Mouse (Mus musculus): ENCODE measurements at regions not wholly inside any gene's neighbourhood (a gene's known extent, or its start where the extent isn't known, plus 50 kb on each side); places are given as distances from the start of the nearest gene placed in this dataset.

DNA sequence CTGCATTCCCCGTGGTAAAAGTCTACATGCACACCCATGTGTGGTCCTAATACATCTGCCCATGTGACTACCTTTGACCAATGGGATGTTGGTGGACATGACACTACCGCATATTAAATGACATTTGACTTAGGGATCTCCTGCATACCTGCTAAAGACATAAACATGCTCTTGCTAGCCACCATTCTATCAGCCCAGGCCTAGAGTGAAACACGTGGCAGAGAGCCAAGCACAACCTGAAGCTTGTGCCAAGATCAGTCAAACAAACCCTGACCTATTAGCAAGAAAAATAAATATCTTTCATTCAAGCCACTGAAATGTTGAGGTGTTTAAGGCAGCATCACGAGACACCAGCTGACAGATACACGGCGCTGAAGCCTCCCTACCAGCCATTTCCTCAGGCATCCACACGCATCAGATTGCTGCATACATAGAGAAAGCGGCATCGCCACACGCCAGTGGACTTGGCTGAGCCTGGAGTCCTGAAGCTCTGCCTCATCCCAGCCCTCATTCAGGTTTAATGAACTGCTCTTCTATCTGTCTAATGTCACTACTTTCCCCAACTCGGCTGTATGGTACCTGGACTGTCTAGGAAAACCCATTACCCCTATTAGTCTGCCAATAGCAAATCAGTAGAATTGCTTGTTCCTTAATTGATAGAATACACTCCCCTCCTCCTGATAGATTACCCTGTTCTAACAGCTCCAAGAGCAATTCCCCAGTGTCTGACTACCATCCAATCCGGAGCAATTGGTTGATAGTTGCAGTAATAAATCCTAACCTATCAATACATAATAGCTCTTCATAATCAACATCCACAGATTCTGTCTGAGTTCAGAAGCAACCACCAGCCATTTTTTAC is 242.8 kb upstream of the Rsrc1 start:
- DNase-seq, result no peak

- no peak for DNase-seq
These were observed 241.7 kb upstream of the Rsrc1 start for GRCm38 (mm10) chr3:66739356-66740014.

DNA sequence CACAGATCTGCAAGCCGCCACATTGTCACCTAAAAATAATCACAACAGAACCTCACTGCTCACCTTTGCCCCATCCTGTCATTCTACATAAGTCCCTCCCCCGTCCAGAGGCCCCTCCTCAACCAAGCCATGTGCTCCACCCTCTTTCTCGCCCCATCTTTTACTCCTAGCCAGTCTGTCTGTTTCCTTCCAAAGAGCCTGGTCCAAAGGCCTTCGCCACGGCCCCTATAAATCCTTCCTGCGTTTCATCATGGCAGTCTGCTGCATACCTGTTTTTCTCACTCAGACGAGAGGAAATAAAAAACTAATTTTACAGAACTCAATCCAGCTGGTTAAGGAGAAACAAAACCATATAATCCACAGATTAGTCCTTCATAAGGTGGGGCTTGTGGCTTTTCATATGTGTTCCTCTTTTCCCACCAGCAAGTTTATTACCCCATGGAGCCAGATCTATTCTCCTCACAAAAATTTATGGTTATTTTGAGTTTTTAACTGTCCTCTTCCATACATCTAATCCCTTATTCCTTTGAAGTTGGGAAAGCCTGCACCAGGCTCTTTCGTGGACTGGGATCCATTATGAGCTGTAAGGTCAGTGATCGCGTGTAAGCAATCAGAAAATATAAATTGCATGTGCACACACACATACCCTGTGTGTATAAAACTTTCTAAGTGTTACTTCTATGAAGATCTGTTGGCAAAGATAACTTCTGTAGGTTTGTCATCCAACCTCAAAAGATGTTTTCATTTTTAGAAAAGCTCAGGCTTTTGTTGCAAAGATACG is 236.9 kb upstream of the Rsrc1 start:
- DNase-seq, result no peak

GRCm38 (mm10) chr3:66746373-66747072 is 234.7 kb upstream of the Rsrc1 start:
- DNase-seq, result peak; percentile 7

DNA sequence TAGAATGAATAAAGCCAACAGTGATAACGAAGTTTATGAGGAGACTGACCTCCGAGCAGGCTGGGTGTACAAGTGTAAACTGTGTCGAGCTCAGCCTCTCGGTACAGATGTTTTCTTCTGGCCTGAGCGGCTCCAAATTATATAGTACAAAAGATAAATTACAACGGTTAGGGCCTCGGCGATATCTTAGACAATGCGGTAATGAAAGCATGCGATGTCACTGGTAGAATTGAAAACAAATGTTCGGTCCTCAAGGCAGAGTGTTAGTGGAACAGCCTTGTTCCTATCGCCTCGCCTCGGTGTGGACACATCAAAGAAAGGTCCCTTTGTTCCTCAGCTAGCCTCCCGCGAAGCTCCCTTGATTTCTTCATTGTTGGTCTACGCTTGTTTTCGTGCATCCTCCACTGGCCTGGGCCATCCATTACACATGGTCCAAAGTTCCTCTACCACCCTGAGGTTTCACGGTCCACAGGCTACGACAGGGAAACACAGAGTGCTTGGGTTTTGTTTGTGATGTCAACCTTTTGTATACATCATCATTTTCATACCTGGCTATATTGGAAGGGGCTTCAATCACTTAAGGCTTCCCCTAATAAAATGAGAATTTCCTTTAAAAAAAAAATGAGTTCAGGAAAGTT is 234.0 kb upstream of the Rsrc1 start:
- no peak for DNase-seq

DNA sequence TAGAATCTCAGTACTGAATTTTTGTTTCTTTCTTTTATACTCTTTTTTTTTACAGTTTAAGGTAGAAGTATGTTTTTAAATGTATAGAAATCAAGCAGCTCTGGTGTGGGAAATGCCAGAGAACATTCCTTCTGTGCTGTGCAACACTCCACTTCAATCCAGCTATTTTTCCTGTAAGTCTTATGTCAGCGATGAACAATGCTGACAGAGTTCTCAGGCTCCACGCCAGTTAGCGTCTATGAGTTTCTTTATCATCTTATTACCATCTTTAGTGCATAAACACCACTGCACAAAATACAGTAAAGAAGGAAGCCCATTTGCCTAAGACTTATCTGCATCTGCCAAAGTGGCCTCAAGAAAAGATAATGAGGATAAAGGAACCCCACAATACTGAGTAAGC is 223.0 kb upstream of the Rsrc1 start:
- DNase-seq, result no peak

- no peak for DNase-seq
These were observed 221.3 kb upstream of the Rsrc1 start for GRCm38 (mm10) chr3:66759841-66760240.

DNA sequence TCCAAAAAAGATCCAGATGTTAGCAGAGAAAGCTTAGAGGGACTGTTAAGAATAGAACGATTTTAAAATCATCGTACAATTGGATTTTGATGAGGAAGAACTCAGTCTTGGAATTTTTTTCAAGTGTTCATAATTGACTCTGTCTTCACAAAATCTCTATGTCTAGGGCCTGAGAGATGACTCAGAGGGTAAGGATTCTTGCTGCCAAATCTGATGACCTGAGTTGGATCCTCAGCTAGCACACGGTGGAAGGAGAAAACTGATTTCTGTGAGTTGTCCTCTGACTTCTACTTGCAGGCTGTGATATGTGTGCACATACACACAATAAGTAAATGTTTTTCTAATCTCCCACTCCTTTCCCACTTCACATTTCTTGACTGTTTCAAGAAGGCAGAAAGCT is 218.7 kb upstream of the Rsrc1 start:
- DNase-seq, result no peak

DNA sequence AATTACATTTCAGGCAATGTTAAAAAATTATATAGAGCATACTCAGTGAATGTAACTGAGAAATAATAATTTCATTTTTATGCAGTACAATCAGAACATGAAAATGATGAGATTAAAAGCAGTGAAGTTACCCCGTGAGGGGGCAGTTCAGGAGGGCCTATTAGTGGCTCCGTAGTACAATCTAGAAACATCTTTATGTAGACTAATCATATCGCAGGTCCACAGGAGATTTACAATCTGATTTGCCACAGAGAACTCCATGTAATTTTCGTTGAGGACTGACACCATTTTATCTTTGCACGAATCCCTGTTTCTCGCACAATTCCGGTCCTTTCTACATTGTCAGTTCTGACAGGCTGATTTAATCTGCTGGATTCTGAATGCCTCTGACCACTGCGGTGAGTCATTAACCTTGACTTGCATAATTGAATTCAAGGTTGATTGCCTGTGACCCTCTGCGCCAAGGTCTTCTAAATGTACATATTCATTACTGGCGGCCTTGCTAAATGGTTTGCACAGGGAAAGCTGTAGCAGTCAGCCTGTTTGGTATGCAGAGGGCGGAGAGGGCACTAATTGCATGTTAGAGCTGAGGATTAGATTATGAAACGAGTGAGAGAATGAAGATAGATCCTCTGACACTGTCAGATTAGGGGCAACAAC is 183.7 kb upstream of the Rsrc1 start:
- DNase-seq, result no peak

GRCm38 (mm10) chr3:66798292-66798691 is 182.9 kb upstream of the Rsrc1 start:
- no peak for DNase-seq

- no peak for DNase-seq
These were observed 178.7 kb upstream of the Rsrc1 start for GRCm38 (mm10) chr3:66802538-66802937.

GRCm38 (mm10) chr3:66806176-66806575 is 175.0 kb upstream of the Rsrc1 start:
- DNase-seq, result no peak

- DNase-seq, result no peak
These were observed 168.3 kb upstream of the Rsrc1 start for GRCm38 (mm10) chr3:66812686-66813445.

GRCm38 (mm10) chr3:66825761-66826160 is 155.4 kb upstream of the Rsrc1 start:
- no peak for DNase-seq

All from right cerebral cortex, postnatal 25 days (tissue).